Mouse (Mus musculus): ENCODE results near the gene Ppp4r3b.

Ppp4r3b gene

DNA sequence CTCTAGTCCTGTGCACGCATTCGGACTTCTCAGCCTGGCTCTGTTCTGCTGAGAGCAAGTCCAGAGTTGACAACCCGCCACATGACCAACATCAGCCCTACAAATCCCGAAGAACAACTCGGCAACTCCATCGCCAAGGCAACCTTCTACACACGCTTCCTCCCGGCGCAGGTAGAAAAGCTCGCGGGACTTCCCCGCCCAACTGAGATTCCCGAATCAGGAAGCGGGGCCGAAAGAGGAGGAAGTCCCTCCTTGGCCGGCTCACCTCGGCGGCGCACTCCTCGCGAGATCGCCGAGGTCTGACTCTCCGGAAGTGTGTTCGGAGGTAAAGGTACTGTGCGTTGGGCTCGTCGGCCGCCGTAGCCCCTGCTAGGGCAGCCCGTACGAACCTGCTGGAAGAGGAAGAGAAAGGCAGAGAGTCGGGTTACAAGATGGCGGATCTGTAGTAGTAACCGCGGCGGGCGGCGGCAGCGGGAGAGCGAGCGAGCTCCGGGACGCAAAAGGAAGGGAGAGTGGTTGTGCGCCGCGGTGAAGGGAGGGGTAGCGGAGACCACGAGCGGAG lies at the start of gene Ppp4r3b:
Ppp4r3b (plus strand) TSS at position 328 of the 562 bp plus-strand sequence.
- peak; percentile 98 for DNase-seq

DNA sequence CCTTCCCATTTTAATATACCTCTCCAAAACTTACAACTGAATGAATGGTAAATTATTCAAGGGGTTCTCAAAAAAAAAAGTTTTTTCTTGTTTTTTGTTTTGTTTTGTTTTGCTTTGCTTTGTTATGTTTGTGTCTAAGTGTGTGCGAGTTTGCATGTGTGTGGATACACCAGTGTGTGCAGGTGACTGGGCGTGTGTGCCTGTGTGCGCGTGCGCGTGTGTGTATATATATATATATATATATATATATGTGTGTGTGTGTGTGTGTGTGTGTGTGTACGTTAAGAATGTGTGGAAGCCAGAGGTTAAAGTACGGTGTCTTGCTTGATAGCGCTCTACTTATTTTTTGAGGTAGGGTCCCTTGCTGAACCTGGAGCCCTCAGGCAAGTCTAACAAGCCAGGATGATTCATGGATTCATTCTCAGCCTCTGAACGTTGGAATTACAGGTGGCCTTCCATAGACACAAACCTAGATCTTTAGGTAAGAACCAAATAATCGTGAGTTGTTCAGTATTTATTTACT lies 42.8 kb upstream of the Ppp4r3b start:
- DNase-seq: no peak

DNA sequence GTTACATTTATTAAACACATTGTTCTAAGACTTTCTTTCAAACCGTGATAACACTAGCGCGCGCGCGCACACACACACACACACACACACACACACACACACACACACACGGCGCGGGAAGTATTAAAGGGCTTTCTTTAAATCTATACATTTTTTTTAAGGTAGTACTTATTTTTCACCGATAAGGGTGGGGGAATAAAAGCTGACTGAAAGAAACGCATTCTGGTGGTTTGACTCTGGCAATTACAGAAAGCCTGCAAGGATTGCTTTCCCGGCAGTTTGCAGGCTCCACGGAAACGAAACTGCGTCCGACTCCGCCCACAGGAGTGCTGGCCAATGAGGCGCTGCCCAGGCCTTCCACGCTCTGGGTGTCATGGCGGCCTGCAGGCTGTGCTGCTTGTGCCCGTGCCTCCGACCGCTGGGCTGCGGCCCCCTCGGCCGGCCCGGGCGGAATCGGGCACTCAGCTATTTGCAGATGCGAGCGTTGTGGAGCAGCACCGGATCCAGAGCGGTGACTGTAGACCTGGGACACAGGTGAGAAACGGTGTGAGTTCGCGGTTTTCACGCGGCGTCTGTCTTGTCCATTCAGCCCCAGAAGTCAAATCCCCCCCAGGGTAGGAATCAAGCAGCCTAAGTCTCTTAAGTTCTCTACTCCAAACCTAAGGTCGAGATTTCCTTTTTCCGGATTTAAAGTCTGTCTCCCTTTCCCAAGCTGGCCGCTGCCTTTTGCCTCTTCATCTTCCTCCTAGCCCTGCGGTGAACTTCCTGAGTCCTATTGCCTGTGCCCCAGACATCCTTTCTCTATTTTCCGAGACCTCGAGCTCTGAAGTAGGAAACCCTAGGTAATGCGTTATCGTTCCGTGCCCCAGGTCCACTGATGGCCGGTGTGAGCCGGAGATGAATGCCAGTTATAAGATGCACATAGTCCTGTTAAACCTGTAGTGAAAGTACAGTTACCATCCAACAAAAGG lies 42.0 kb upstream of the Ppp4r3b start, which contains the start of gene Pnpt1:
Pnpt1 (plus strand) TSS at position 360 of the 971 bp plus-strand sequence.
- peak; percentile 93 for DNase-seq

DNA sequence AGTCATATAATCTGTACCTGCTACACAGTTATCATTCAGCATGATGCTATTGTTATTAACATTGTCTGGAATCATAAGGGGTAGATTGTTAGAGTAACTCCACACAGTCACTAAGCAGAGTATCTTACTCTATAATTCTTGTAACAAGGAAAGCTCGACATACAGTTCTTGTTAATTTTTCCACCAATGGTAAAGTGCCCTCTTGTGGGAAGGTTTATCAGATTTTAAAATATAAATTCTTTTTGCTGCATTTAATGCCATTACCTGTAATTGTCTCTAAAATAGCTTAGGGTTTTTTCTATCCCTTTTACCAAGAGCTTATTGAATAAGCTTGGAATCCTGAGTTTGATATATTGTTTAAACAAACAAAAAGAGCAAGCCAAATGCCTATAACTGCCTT lies 32.0 kb upstream of the Ppp4r3b start:
- DNase-seq: no peak

DNA sequence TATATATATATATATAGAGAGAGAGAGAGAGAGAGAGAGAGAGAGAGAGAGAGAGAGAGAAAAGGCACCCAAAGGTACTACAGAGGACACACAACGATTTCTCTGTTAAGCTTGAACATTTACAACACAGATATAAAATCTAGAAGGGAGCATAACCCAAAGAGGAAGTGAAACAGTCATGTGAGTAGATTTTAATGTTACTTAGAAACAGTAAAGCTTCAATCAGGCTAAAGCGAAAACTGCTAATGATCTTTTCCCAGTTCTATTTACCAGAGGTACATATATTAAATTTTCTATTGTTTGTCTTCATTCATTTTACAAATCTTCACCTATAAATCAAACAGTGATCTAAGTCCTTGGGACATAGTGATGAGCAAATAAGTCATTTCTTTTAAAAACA lies 23.8 kb upstream of the Ppp4r3b start:
- DNase-seq: no peak

DNA sequence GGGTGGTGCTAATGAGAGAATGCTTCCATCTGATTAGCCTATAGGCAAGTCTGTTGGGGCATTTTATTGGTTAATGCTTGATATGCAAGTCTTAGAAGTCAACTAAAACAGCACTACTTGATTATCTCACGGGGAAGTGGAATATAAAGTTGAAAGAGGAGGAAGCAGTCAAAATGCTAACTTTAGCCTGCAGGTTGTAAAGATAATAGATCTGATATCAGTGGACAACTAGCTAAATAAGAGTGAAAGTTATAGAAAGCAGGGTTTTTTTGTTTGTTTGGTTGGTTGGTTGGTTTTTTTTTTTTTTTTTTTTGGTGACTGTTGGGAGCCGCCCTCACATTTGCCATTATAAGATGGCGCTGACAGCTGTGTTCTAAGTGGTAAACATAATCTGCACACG lies 9.1 kb upstream of the Ppp4r3b start:
- DNase-seq: no peak

DNA sequence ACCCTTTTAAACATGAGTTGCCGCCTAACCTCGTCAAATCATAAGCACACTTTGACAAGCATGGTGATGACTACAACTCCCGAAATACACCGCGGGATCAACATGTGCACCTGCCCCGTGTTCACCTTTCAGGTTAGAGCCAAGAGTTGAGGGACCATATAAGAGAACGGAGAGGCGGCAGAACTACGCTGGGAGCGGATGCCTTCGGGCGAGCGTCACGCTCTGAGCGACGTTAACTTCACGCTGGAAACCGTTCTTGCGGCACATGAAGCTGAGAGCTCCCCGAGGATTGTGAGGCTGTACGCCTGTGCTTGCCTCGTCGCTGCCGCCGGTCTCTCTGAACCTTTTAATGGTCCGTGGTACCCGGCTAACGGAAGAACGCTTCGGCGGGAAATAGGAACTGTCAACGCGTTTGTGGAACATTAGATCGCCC lies 715 bp upstream of the Ppp4r3b start:
- DNase-seq: peak; percentile 76

DNA sequence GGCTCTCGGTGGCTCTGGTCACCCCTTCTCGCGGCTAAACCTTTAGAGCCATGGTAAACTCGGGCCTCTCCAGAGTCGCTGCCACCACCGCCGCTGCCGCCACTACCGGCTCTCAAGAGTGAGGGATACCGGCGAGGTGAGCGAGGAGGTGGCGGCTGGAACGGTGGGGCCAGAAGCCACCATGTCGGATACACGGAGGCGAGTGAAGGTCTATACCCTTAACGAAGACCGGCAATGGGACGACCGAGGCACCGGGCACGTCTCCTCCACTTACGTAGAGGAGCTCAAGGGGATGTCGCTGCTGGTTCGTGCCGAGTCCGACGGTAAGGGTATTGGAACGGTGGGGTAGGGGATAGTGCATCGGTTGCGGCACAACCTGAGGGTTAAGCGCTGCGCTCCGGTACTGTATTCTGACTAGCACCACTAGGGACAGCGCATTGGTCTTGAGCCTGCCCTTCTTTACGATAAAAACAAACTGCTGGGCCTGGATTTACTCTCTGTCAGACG lies 488 bp downstream of the Ppp4r3b start:
- DNase-seq: peak; percentile 65

DNA sequence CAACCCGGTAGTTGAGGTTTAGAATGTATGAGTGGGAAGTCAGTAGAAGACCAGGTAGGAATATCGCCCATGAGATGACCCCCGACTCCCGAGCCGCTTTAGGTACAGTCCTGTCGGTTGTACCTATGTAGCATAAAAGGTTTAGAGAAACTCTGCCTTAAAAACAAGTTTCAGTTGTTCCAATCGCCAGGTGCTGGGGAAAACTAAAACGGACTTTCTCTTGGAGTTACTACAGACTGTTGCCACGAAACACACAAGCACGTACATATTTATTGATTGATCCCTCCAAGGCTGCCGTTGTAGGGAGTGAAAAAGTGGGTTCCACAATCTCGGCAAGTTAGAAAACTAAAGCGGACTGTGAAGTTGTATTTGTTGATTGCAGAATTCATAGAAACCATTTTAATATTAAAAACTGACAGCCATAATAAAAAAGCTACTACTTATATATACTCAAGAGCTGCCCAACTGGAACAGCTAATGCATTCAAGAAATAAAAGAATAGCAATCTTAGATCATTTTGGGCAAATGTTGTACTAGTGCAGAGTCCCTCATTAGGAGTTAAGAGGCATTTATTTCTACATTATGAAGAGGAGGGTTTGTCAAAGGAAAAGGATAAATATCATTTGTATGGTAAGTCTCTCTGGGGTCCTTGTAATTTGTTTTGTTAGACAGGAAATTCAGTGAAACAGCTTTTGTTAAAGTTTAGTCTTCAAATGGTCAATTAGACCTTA lies 1.2 kb downstream of the Ppp4r3b start:
- no peak for DNase-seq

DNA sequence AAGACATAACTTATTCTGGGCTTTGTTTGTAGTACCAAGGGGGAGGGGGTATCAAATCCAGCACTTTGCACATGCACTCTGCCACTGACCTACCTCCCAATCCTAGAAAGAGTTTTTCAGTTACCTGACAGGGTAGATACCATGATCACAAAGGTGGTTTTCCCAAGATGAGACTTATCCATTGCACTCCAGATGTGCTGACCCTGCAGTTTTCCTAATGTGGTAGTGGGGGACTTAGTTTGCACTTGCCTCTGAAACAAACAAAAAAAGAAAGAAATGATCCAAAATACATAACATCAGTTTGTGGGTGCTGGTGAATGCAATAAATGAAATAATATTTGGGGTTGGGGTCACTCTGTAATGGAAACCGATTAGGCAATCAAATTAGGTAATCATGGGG lies 6.6 kb downstream of the Ppp4r3b start:
- no peak for DNase-seq

DNA sequence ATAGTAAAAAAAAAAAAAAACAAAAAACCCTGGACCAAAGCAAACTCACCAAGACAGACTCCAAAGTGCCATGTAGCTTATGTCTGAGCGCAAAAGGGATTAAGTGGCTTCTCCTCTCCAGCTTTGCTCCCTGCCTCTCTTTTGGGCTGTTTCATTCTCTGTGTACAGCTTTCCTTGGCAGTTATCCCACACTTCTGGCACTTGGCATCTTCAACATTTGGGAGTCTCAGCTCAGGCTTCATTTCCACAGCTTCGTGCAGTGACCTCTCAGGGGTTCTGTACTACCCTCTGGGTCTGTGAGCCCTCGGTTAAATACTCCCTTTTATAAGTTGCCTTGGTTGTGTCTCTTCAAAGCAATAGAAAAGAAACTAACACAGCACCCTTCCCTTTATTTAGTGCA lies 8.0 kb downstream of the Ppp4r3b start:
- no peak for DNase-seq

DNA sequence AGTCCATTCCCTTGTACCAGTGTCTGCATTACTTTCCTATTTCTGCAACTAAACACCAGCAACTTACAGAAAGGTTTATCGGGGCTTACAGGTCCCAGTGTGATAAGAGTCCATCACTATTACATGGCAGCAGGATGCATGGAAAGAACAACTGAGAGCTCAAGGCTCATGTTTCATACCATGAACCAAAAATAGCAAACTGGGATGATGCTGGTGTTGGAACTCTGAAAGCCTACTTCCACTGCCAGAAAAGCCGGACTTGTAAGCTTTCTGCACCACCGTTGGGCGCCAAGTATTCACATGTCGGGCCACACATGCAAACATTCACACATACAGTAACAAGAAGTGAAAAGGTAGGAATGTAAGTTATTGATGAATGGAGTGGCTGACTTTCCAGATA lies 9.1 kb downstream of the Ppp4r3b start:
- no peak for DNase-seq

DNA sequence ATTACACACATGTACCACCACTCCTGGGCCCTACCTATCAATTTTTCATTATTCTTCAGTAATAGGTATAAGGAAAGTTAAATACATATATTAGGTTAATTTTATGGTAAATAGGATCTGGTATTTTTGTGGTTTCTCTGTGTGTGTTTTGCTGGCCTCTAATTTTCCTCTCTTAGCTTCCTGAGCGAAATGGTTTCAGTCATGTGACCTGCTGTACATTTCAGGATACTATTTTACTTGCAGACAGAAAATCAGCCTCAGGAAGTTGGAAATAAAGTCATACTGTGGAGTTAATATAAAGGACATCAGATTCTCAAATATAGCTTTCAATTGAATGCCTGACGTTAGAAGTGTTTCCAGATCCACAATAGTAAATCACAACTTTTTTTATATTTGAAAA lies 16.3 kb downstream of the Ppp4r3b start:
- DNase-seq: no peak

DNA sequence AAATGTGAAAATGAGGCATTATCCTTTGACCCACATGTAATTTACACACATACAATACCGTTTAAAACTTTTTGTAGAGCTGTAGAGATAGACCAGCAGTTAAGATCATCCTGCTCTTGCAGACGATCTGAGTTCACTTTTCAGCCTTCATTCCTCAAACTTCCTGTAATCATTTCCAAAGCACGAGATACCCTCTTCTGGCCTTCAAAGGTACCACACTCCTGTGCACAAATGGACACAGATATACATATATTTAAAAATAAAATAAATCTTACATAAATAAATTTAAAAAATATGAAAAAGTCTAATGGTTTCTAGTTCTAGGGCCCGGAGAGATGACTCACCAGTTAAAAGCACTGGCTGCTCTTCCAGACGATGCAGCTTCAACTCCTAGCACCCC lies 31.0 kb downstream of the Ppp4r3b start:
- no peak for DNase-seq

DNA sequence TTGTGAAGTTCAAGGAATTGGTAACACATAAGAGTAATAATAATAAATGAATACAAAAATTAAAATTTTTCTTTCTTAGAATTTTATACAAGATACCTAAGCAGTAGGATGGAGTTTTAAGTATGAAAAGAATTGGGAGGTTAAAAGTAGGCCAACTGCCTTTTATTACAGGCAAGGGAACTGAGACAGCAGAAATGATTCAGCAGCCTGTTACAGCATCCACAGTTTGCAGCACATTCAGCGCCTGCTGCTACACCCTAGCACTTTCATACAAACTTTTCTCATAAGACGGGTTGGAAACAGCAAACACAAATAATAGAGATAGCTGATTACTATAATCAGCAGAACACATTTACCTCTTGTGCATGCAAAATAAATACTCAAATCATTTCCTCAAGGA lies 37.1 kb downstream of the Ppp4r3b start:
- no peak for DNase-seq

DNA sequence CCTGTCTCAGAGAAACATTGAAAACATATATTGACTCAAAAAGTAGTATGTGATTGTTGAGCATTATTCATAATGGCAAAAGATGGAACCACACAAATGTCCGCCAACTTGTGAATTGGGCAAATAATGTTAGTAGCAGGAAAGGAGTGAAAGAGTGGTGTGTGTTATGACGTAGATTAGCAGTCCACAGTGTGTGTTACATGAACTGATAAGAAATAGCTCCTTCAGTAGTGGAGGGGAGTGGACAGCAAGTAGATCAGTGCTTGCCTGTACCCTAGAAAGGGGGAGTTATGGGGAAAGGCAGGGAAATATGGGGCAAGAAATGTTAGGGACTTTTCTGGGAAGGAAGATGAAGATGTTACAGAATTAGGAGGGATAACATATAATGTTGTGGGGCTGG lies 43.5 kb downstream of the Ppp4r3b start:
- no peak for DNase-seq

DNA sequence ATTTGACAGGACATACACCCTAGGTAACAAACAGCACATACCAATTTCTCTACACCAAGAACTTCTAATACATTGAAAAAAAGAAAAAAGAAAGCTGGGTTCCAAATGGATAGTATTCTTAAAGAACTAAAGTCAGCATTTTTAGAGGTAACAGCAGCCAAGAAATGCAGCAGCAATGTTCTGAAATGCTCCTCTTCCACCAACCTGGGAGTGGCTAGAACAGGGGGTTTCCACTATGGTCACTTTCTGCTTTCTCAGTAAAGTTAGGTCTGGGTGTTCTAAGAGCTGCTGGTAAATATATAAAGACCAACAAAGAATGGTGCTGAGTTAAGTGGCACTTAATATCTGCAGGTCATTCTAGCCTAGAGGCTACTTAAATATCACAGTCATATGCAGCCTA lies 46.4 kb downstream of the Ppp4r3b start:
- no peak for DNase-seq

DNA sequence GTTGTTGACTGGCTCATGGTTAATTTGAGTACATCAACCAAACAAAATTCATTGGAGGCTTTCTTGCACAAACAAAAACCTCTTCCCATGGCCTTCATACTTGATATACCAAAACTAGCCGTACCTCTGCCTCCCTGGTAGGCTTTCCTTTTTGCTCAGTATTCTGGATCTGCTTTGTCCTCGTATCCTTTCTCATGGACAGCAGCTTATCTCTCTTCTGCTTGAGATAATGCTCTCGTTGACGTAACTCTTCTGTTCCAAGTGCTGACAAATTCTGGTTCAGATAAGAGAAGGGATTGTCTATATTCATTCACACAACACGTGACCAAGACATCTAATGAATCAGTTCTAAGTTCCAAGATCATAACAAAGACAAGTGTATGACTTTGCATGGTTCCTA lies 49.6 kb downstream of the Ppp4r3b start:
- no peak for DNase-seq

DNA sequence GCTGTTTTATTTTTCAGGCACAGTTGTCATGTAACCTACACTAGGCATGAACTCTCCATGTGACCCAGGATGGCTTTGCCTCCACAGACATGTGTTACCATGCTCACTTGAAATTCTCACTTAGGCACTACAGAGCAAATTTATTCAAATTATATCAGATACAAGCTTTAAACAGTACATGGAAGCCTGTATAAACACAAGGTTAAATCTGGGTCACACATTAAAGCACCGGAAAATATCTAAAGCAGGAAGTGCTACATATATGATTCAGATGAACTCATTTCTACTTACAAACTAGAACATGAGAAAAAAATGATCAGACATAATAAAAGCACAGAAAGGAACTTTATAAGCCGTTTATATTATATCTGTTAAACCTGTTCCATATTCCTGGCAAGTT lies 52.1 kb downstream of the Ppp4r3b start:
- no peak for DNase-seq

DNA sequence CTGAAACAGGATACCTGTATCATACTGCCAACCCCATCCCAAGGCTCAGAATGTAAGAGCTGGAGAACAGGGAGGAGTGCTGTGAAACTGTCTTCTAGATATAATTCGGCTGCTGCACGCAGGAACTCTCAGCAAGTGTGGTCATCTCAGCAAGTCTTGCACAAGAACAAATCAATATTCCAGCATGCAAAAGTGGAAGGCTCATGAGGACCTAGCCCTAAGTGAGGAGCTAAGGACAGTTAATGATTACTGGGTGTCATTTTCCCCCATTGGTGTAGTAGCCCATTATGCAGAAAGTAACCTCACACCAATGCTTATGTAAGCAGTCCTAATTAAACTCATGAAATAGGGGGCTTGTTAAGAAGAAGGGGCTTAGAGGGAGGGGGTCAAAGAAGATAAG lies 56.3 kb downstream of the Ppp4r3b start:
- no peak for DNase-seq

DNA sequence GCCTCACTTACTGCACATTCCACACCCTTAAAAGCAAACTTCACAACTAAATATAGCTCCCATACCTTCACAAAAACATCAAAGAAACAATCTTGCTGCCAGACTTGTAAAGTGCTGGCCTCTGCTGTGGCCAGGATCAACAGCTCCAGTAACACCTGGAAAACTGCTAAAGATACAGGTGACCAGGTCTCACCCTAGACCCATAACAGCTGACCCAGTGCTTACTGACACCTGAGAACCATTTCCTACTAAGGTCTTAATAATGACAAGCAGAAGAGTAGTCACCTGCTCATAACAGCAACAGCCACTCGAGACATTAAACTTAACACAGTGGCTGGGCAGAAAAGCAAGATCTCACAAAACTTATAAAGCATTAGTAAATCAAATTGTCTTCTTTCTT lies 60.9 kb downstream of the Ppp4r3b start:
- no peak for DNase-seq

DNA sequence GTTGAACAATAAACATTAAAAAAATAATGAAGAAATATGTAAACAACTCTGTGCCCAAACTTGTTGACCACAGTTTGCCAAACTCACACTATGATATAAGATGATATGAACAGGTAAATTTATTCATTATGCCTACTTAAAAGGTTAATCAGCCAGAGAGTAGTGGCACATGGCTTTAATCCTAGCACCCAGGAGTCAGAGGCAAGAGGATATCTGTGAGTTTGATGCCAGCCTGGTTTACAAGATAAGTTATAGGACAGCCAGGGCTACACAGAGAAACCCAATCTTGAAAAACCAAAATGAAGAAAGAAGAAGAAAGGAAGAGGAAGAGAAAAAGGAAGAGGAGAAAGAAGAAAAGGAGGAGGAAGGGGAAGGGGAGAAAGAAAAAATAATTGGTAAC lies 64.7 kb downstream of the Ppp4r3b start:
- no peak for DNase-seq

DNA sequence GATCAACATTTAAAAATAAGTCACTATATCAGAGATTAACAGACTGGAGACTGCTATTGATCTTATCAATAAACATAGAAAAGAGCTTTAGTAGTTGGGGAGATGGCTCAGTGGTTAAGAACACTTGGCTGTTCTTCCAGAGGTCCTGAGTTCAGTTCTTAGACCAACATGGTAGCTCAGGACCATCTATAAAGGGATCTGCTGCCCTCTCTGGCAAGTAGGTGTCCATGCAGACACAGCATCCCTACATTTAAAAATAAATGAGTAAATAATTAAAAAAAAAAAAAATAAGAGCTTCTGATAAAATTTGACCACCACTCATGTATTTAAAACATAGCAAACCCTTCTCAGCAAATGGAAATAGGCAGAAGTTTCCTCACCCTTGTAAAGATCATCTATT lies 65.4 kb downstream of the Ppp4r3b start:
- no peak for DNase-seq

Data from kidney, adult 18-20 months (tissue).